Mouse (Mus musculus) MEL (cell line): ENCODE measurements around the gene Icam1. TPM values are rescaled to one million over a fixed set of nuclear protein-coding genes. Genes with fewer than 3 reads are reported as not detected.

Experiments
- DNase-seq: peaks from one replicate; pipeline ENCODE4 v3.0.0; 2011; ENCODE audit warnings: low read depth, low spot score
- H3K27ac ChIP-seq: 2 replicates; pipeline ENCODE4 v1.5.1; 2012; ENCODE audit warnings: low read depth, mild to moderate bottlenecking, control low read depth, low read length, moderate library complexity; ENCODE audit not compliant: control insufficient read depth
- H3K27me3 ChIP-seq, 2 experiments: fragments of 150-350 bp in 1 of 2; sonication (generic) in 1 of 2; 2 replicates each; pipeline ENCODE4 v1.6.1; 2012; ENCODE audit warnings: low read length in 2 of 2, mild to moderate bottlenecking in 2 of 2, improper control_type of control experiment in 1 of 2, moderate library complexity in 1 of 2; ENCODE audit not compliant: insufficient read depth in 2 of 2, control insufficient read depth in 1 of 2
- H3K36me3 ChIP-seq, 2 experiments: 2 replicates each; pipeline ENCODE4 v1.6.1; 2012 to 2014; ENCODE audit warnings: low read length in 2 of 2, improper control_type of control experiment in 1 of 2, inconsistent platforms in 1 of 2, mild to moderate bottlenecking in 1 of 2; ENCODE audit not compliant: insufficient read depth in 2 of 2, control insufficient read depth in 1 of 2
- H3K4me1 ChIP-seq, 2 experiments: fragments of 150-350 bp in 1 of 2; sonication (generic) in 1 of 2; 2 replicates each; pipeline ENCODE4 v1.6.1; 2012; ENCODE audit warnings: low read length in 2 of 2, improper control_type of control experiment in 1 of 2, mild to moderate bottlenecking in 1 of 2; ENCODE audit not compliant: insufficient read depth in 2 of 2, control insufficient read depth in 1 of 2
- H3K4me3 ChIP-seq, 2 experiments: fragments of 150-350 bp in 1 of 2; sonication (generic) in 1 of 2; 2 replicates each; pipeline ENCODE4 v1.5.1; 2012; ENCODE audit warnings: low read depth in 2 of 2, low read length in 2 of 2, mild to moderate bottlenecking in 2 of 2, moderate library complexity in 2 of 2, control low read depth in 1 of 2, improper control_type of control experiment in 1 of 2; ENCODE audit not compliant: control insufficient read depth in 1 of 2, insufficient read depth in 1 of 2
- H3K79me2 ChIP-seq: 2 replicates; pipeline ENCODE4 v1.6.1; 2012; ENCODE audit warnings: mild to moderate bottlenecking, low read length, moderate library complexity; ENCODE audit not compliant: control insufficient read depth, poor library complexity, insufficient read depth
- H3K9ac ChIP-seq: 2 replicates; pipeline ENCODE4 v1.6.1; 2012; ENCODE audit warnings: low read depth, mild to moderate bottlenecking, control low read depth, low read length, moderate library complexity; ENCODE audit not compliant: control insufficient read depth, poor library complexity, severe bottlenecking
- H3K9me3 ChIP-seq: fragments of 150-350 bp; sonication (generic); replicated peaks from 2 replicates; pipeline ENCODE4 v1.6.1; 2012; ENCODE audit warnings: mild to moderate bottlenecking, low read length, improper control_type of control experiment, moderate library complexity; ENCODE audit not compliant: insufficient read depth
- CHD1 ChIP-seq: IDR thresholded peaks from 2 replicates; pipeline ENCODE4 v1.6.1; 2012; ENCODE audit warnings: low read depth, mild to moderate bottlenecking, inconsistent platforms, low read length, improper control_type of control experiment
- CHD2 ChIP-seq: IDR thresholded peaks from 2 replicates; pipeline ENCODE4 v1.6.1; 2011; ENCODE audit warnings: low read length, improper control_type of control experiment
- CTCF ChIP-seq, 3 experiments: IDR thresholded peaks in 2 of 3; conservative IDR thresholded peaks in 1 of 3; 2 replicates each; pipeline ENCODE4 v1.5.1; 2011 to 2012; ENCODE audit warnings: low read length in 3 of 3, low read depth in 2 of 3, mild to moderate bottlenecking in 2 of 3, improper control_type of control experiment in 1 of 3, inconsistent platforms in 1 of 3, mixed read lengths in 1 of 3, moderate library complexity in 1 of 3; ENCODE audit not compliant: control insufficient read depth in 1 of 3, insufficient read depth in 1 of 3, poor library complexity in 1 of 3, severe bottlenecking in 1 of 3
- E2F4 ChIP-seq: IDR thresholded peaks from 2 replicates; pipeline ENCODE4 v1.6.1; 2011; ENCODE audit warnings: low read depth, low read length, improper control_type of control experiment, borderline replicate concordance
- ELF1 ChIP-seq: IDR thresholded peaks from 2 replicates; pipeline ENCODE4 v1.6.1; 2014; ENCODE audit warnings: low read depth, mild to moderate bottlenecking, inconsistent platforms, low read length, improper control_type of control experiment, moderate library complexity
- ETS1 ChIP-seq: IDR thresholded peaks from 2 replicates; pipeline ENCODE4 v1.6.1; 2012; ENCODE audit warnings: low read depth, mild to moderate bottlenecking, inconsistent platforms, low read length, improper control_type of control experiment, moderate library complexity
- GATA1 ChIP-seq: IDR thresholded peaks from 2 replicates; pipeline ENCODE4 v1.6.1; 2011; ENCODE audit warnings: low read depth, low read length, improper control_type of control experiment
- KAT2A ChIP-seq: conservative IDR thresholded peaks from 2 replicates; pipeline ENCODE4 v1.6.1; 2012; ENCODE audit warnings: low read depth, low read length, improper control_type of control experiment, inconsistent platforms
- MXI1 ChIP-seq: IDR thresholded peaks from 2 replicates; pipeline ENCODE4 v1.6.1; 2011; ENCODE audit warnings: mild to moderate bottlenecking, low read depth, low read length, improper control_type of control experiment
- MYB ChIP-seq: IDR thresholded peaks from 2 replicates; pipeline ENCODE4 v1.6.1; 2011; ENCODE audit warnings: mild to moderate bottlenecking, low read depth, low read length, improper control_type of control experiment
- NELFE ChIP-seq: IDR thresholded peaks from 2 replicates; pipeline ENCODE4 v1.6.1; 2011; ENCODE audit warnings: low read depth, low read length, improper control_type of control experiment
- POLR2A ChIP-seq, 2 experiments: IDR thresholded peaks; 2 replicates each; pipeline ENCODE4 v1.6.1; 2011 to 2012; ENCODE audit warnings: low read length in 2 of 2, mild to moderate bottlenecking in 2 of 2, control low read depth in 1 of 2, improper control_type of control experiment in 1 of 2, low read depth in 1 of 2, moderate library complexity in 1 of 2; ENCODE audit not compliant: control insufficient read depth in 1 of 2, insufficient read depth in 1 of 2, poor library complexity in 1 of 2
- POLR2AphosphoS5 ChIP-seq: IDR thresholded peaks from 2 replicates; pipeline ENCODE4 v1.6.1; 2012; ENCODE audit warnings: low read depth, borderline replicate concordance, mild to moderate bottlenecking, inconsistent platforms, low read length, moderate library complexity, mixed read lengths
- TAL1 ChIP-seq: IDR thresholded peaks from 2 replicates; pipeline ENCODE4 v1.6.1; 2012; ENCODE audit warnings: mild to moderate bottlenecking, inconsistent platforms, low read length, moderate library complexity, mixed read lengths
- TBP ChIP-seq: IDR thresholded peaks from 2 replicates; pipeline ENCODE4 v1.8.0; 2011; ENCODE audit warnings: low read depth, low read length, improper control_type of control experiment
- UBTF ChIP-seq: IDR thresholded peaks from 2 replicates; pipeline ENCODE4 v1.6.1; 2012; ENCODE audit warnings: low read depth, mild to moderate bottlenecking, inconsistent platforms, low read length, improper control_type of control experiment, moderate library complexity, borderline replicate concordance; ENCODE audit not compliant: insufficient read depth
- polyA plus RNA-seq, 2 experiments: library from polyadenylated mRNA; stranded (reverse) in 1 of 2; unstranded in 1 of 2; fragments of >175 nt in 1 of 2; fragments of >200 nt in 1 of 2; gene quantifications; 2 replicates each; pipeline versions ENCODE4 v1.2.1 to v1.2.4; 2012; ENCODE audit warnings: low replicate concordance in 2 of 2, low read depth in 1 of 2; ENCODE audit not compliant: insufficient read length in 2 of 2, insufficient read depth in 1 of 2, missing spikeins in 1 of 2
- total RNA-seq: library from RNA; depleted of rRNA; stranded (reverse); fragments of 300-350 nt; gene quantifications from 2 replicates; pipeline ENCODE4 v1.2.3, GENCODE M21; 2012

Gene Icam1
- total and polyA plus RNA-seq, 3 experiments: 26.0 to 31.0 TPM; not detected in 1

DNA sequence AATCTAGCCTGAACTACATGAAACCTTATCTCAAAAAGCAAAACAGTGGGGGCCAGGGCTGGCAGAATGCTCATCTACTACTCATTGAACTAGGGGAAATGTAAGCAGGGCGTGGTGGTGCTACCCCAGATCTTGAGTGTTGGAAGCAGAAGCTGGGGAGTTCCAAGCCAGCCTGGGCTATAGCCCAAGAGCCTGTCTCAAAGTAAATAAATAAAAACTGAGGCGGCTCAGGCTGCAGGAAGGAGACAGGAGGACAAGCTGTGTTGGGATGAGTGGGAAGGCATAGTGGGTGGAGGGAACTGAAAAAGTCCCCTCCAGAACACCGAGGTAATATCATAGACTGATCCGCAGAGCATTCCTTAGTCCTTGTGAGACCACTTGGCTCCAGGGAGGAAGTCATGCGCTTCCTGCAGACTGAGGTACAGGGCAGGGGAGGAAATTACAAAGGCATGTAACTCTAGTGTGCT, 3.9 kb upstream of the Icam1 start:
- TF ChIP-seq TAL1: 0 out of 2 replicates have a peak, but pooled peaks have one; percentile 33
- no peak for TF ChIP-seq KAT2A
- TF ChIP-seq GATA1: peak; percentile 84
- TF ChIP-seq UBTF: 0 out of 2 replicates have a peak, but pooled peaks have one; percentile 85
- no peak for TF ChIP-seq MYB
- TF ChIP-seq TBP: peak; percentile 40; the same call in 1 of the 2 replicates
- TF ChIP-seq, all 39 proteins: peak for 4

DNA sequence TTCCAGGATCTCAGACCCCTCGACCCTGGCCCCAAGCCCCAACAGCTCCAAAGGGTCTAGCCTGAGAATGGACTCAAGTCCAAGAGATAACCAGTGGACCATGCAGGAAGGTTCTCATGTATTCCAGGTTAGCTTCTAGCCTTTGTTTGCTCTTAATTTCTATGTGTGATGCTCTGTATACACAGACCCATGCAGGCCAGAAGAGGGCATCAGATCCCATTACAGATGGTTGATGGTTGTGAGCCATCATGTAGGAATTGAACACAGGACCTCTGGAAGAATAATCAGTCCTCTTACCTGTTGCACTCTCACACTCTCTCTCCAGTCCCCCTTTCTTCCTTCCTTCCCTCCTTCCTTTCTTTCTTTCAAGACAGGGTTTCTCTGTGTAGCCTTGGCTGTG, 3.4 kb upstream of the Icam1 start:
- no peaks in the 10 kb centered on the region for H3K27me3 ChIP-seq
- H3K9me3 ChIP-seq: no peaks in the 10 kb centered on the region
- peak; percentile 83 for DNase-seq
- peak overlapping the region; percentile 32 for H3K9ac ChIP-seq
- H3K4me1 ChIP-seq: peaks cover 20 to 48% of the 10 kb centered on the region in 2 experiments
- H3K79me2 ChIP-seq: peaks cover 11% of the 10 kb centered on the region
- TF ChIP-seq CTCF (IDR thresholded peaks at IDR 0.05 in 2 of 3, conservative IDR thresholded peaks at IDR 0.05 in 1 of 3; ENCODE audit: control insufficient read depth in 1 of 3, insufficient read depth in 1 of 3, low read depth in 2 of 3, low read length in 3 of 3, poor library complexity in 1 of 3, severe bottlenecking in 1 of 3) (peak in 1 of 3 experiments; percentile 79; a peak in 2 of 6 replicates), NELFE (no peak), ETS1 (no peak)
- peaks cover 0 to 31% of the 10 kb centered on the region in 2 experiments; a peak in 3 of 4 replicates for H3K36me3 ChIP-seq
- H3K4me3 ChIP-seq: peak overlapping the region; percentile 1 to 32
- H3K27ac ChIP-seq: peak overlapping the region; percentile 61

More for the DNA sequence above, 3.9 kb upstream of the Icam1 start:
- Histone ChIP-seq H3K27me3 (no peaks in the 10 kb centered on the region), H3K9ac (peak overlapping the region; percentile 32), H3K4me3 (peak overlapping the region; percentile 1 to 32), H3K79me2 (peaks cover 8% of the 10 kb centered on the region), H3K36me3 (peaks cover 0 to 26% of the 10 kb centered on the region in 2 experiments; a peak in 3 of 4 replicates), H3K9me3 (no peaks in the 10 kb centered on the region), H3K27ac (peak overlapping the region; percentile 61), H3K4me1 (peaks cover 15 to 43% of the 10 kb centered on the region in 2 experiments)
- peak; percentile 97 for DNase-seq

DNA sequence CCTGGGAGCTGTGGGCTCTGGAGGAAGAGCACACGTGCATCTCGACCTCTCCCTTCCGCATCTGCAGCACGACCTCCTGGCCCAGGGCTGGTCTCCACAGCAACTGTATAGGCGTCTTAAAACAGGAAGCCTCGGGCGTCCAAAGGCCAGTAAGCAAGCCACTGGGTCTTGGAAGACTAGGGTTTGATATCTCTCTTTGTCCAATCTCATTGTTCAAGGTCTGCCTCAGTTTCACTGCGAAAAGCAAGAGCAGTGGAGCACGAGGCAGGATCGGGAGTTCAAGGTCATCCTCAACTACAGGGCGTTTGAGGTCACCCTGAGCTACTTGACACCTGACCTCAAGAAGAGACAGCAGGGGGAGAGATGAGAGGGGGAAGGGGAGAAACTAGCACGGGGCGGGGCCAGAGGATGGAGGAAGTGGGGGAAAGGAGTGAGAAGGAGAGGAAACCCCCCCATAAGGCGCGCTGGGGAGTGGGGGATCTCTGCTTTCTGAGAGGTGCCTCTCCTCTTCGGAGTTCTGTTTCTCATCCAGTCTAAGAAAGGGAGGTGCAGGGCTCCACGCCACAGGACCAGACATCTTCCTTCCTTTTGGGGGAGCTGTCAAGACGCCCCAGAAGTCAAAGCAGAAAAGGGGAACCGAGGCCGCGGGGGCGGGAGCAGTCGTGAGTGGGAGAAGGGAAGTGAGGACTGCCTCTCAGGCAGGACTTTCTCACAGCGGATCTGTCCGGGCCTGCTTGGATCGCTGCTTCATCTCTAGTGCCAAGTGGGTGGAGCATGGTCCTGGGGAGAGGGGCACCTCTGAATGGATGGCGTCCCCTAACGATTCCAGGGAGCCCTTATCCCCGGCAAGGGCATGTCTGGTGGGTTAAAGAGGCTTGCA, 854 bp upstream of the Icam1 start:
- Histone ChIP-seq H3K79me2 (peaks cover 11% of the 10 kb centered on the region), H3K4me3 (peak overlapping the region; percentile 59), H3K27ac (peak overlapping the region; percentile 59), H3K9me3 (no peaks in the 10 kb centered on the region), H3K27me3 (no peaks in the 10 kb centered on the region), H3K36me3 (peaks cover 0 to 39% of the 10 kb centered on the region in 2 experiments; a peak in 2 of 4 replicates), H3K9ac (peak overlapping the region; percentile 65), H3K4me1 (peaks cover 22 to 59% of the 10 kb centered on the region in 2 experiments)
- DNase-seq: peak; percentile 99
- TF ChIP-seq MYB: no peak
- TF ChIP-seq CHD2: no peak
- TF ChIP-seq CHD1: no peak
- TF ChIP-seq UBTF: peak; percentile 74; the same call in 1 of the 2 replicates
- TF ChIP-seq MXI1: no peak
- peak in 1 of 2 experiments; percentile 25; a peak in 1 of 4 replicates for TF ChIP-seq POLR2A (IDR thresholded peaks at IDR 0.05; ENCODE audit: control insufficient read depth in 1 of 2, insufficient read depth in 1 of 2, low read depth in 1 of 2, low read length in 2 of 2, poor library complexity in 1 of 2)
- no peak for TF ChIP-seq POLR2AphosphoS5
- no peak for TF ChIP-seq ELF1
- 0 out of 2 replicates have a peak, but pooled peaks have one; percentile 3 for TF ChIP-seq TAL1
- TF ChIP-seq E2F4: no peak
- no peak for TF ChIP-seq CTCF (IDR thresholded peaks at IDR 0.05 in 2 of 3, conservative IDR thresholded peaks at IDR 0.05 in 1 of 3; ENCODE audit: control insufficient read depth in 1 of 3, insufficient read depth in 1 of 3, low read depth in 2 of 3, low read length in 3 of 3, poor library complexity in 1 of 3, severe bottlenecking in 1 of 3)
